Mouse (Mus musculus) inflammation-experienced regulatory T-cells (primary cell): Measurements from ENCODE around the gene E330017A01Rik. TPM values are rescaled to one million over a fixed set of nuclear protein-coding genes. Genes with fewer than 3 reads are reported as not detected.

ENCODE experiments used
- polyA plus RNA-seq, 2 experiments: library from polyadenylated mRNA; unstranded; fragments of 100-300 nt; shearing (Covaris generic); gene quantifications; one replicate each; pipeline ENCODE4 v1.2.1; 2017

The E330017A01Rik gene
- polyA plus RNA-seq, result 1 to 10 TPM in 1 of 2 experiments, under 1 TPM in 1; 0.19 to 1.1 TPM

DNA sequence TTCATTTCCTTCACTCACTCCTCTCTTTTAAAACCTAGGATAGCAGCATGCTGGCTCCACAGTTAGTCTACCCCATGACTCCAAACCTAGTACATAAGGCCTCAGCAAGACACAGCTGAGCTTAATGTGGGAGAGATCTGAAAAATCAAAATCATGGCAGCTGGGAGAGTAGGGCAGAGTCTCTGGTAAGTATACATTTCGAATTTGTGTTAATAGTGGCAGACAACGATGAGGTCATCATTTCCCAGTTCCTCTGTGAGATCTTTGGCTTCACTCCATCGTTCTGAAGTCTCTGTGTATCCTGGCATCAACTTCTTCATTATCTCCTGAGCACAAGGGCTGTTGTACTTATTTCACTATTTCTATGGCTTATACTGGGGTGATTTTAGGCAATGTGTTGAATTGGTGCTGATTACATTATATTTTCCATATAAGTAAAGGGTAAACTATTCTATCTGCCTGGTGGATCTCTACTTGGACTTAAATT, at the start of gene E330017A01Rik:
Gene E330017A01Rik, minus strand, starts transcription at position 51 of the 487 bp plus-strand sequence.

DNA sequence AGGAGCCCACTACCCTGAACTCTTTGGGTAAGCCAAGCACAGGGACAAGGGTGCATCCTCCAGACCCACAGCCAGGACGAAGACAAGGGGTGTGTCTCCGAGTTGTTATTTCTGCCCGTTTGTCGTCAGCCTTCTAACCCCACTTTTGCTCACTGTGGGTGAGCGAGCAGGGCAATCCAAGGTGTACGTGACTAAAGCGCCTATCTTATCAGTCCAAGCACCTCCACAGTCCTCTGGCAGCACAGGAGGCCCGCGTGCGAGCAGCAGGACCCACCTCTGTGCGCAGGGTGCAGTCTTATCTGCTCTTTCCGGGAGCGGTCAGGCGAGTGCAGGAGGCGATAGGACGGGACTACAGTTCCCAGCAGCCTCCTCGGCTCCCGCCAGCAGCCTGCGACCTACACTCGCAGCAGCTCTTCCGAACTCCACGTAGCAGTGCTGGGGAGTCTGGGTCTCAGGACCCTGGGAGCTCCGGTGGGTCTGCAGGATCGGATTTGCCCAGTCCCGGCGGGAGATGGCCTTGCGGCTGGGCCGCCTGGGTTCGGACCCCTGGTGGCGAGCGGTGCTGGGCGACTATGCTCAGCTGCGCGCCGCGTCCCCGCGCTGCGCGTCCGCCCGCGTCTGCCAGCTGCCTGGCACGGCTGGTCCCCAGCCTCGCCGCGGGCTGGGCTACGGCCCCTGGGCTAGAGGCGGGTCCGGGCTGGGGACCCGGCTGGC, 31.5 kb upstream of the E330017A01Rik start, which contains the start of gene Cpox:
Gene Cpox, plus strand, starts transcription at position 376 of the 714 bp plus-strand sequence.

DNA sequence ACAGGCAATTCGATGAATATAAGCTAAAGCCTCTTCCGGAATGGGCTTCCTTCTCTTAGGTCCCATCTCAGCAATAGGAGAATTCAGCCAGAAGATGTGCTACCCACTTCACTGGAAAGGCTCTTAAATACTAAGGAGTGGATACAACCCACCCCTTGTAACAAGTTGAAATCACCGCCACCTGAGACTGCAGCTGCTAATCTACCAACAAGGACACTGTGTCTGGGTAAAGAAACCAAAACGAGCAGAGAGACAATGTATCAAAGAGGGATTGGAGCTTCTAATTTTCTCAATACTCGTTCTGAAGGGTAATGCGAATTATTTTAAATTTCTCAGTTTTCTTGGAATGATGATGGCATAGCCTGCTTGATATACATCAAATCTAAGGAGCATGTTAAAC, 21.7 kb downstream of the E330017A01Rik start, which contains the start of gene Gm813:
Gene Gm813, minus strand, starts transcription at position 101 of the 400 bp plus-strand sequence.

Other genes with a start within 250 kb of the E330017A01Rik start
- gene Dcbld2, start 230.3 kb downstream of the E330017A01Rik start, polyA plus RNA-seq, result 1 to 10 TPM; 1.5 to 2.1 TPM
- gene St3gal6, start 114.5 kb downstream of the E330017A01Rik start, polyA plus RNA-seq, result 10 to 100 TPM in 1 of 2 experiments, 1 to 10 TPM in 1; 9.7 to 50.5 TPM
- under 1 TPM in 1 of 2 experiments, not detected in 1; 0.30 TPM for gene Gm813, start 21.8 kb downstream of the E330017A01Rik start, polyA plus RNA-seq
- 100 to 1,000 TPM in 1 of 2 experiments, 10 to 100 TPM in 1; 48.6 to 129 TPM for gene Cpox, start 31.6 kb upstream of the E330017A01Rik start, polyA plus RNA-seq
- 10 to 100 TPM in 1 of 2 experiments, 1 to 10 TPM in 1; 9.4 to 77.5 TPM for gene Gpr15, start 80.3 kb upstream of the E330017A01Rik start, polyA plus RNA-seq
- gene Cldnd1, start 89.2 kb upstream of the E330017A01Rik start, polyA plus RNA-seq, result 100 to 1,000 TPM; 111 to 199 TPM
- not detected for gene Olfr172, start 124.4 kb upstream of the E330017A01Rik start, polyA plus RNA-seq
- gene Olfr173, start 161.5 kb upstream of the E330017A01Rik start, polyA plus RNA-seq, result 1 to 10 TPM in 1 of 2 experiments, under 1 TPM in 1; 0.94 to 3.2 TPM
- gene Olfr175-ps1, start 188.0 kb upstream of the E330017A01Rik start, polyA plus RNA-seq, result not detected
- under 1 TPM in 1 of 2 experiments, not detected in 1; 0.06 TPM for gene Olfr177, start 236.0 kb upstream of the E330017A01Rik start, polyA plus RNA-seq